Mouse (Mus musculus) lung, postnatal 0 days (tissue): Measurements from ENCODE around the gene Has1.

Source experiments
- CTCF ChIP-seq: IDR thresholded peaks from 2 replicates; pipeline ENCODE4 v1.5.1; 2016; ENCODE audit warnings: antibody characterized with exemption, mild to moderate bottlenecking
- EP300 ChIP-seq: IDR thresholded peaks from 2 replicates; pipeline ENCODE4 v1.6.1; 2016; ENCODE audit warnings: antibody characterized with exemption, mild to moderate bottlenecking, control low read depth

- TF ChIP-seq CTCF (no peak), EP300 (no peak)
These were observed 7.4 kb upstream of the Has1 start for GRCm38 (mm10) chr17:17862360-17862759.
